Mouse (Mus musculus): ENCODE data around the gene Cdc20b. TPM values are rescaled to one million over a fixed set of nuclear protein-coding genes. Genes with fewer than 3 reads are reported as not detected.

The Cdc20b gene
- polyA plus RNA-seq, 1 experiment, result 0.47 TPM

- H3K4me1 ChIP-seq (replicated peaks; ENCODE audit: control insufficient read depth, insufficient read depth, low read length), result peaks cover 4% of the 10 kb centered on the region
- H3K27ac ChIP-seq (ENCODE audit: control insufficient read depth, insufficient read depth, low read length), result no peak overlapping the region
- WGBS, result 46% methylated on average over 8 of the region's 8 CpGs
- DNase-seq, result peak; percentile 20
- H3K27me3 ChIP-seq (ENCODE audit: control insufficient read depth, insufficient read depth, low read length), result no peaks in the 10 kb centered on the region
- TF ChIP-seq POLR2A (IDR thresholded peaks at IDR 0.05; ENCODE audit: control insufficient read depth, extremely low read depth, insufficient read depth, low read length, poor library complexity) (no peak), CTCF (IDR thresholded peaks at IDR 0.05; ENCODE audit: borderline replicate concordance, control insufficient read depth, extremely low read depth, insufficient read depth, low read length, poor library complexity) (no peak)
- H3K4me3 ChIP-seq (ENCODE audit: control insufficient read depth, insufficient read depth, low read length), result no peak overlapping the region
- H3K36me3 ChIP-seq (ENCODE audit: control insufficient read depth, insufficient read depth, low read length), result no peaks in the 10 kb centered on the region
These were observed 19.3 kb downstream of the Cdc20b start for GRCm38 (mm10) chr13:113054230-113054629.

GRCm38 (mm10) chr13:113055826-113056225 lies 20.9 kb downstream of the Cdc20b start:
- WGBS, result 66% methylated on average over 8 of the region's 8 CpGs
- DNase-seq, result peak; percentile 23
- H3K4me1 ChIP-seq (replicated peaks; ENCODE audit: control insufficient read depth, insufficient read depth, low read length), result peaks cover 4% of the 10 kb centered on the region
- no peaks in the 10 kb centered on the region for H3K27me3 ChIP-seq (ENCODE audit: control insufficient read depth, insufficient read depth, low read length)
- H3K4me3 ChIP-seq (ENCODE audit: control insufficient read depth, insufficient read depth, low read length), result no peak overlapping the region
- TF ChIP-seq POLR2A (IDR thresholded peaks at IDR 0.05; ENCODE audit: control insufficient read depth, extremely low read depth, insufficient read depth, low read length, poor library complexity) (no peak), CTCF (IDR thresholded peaks at IDR 0.05; ENCODE audit: borderline replicate concordance, control insufficient read depth, extremely low read depth, insufficient read depth, low read length, poor library complexity) (no peak)
- H3K27ac ChIP-seq (ENCODE audit: control insufficient read depth, insufficient read depth, low read length), result no peak overlapping the region
- no peaks in the 10 kb centered on the region for H3K36me3 ChIP-seq (ENCODE audit: control insufficient read depth, insufficient read depth, low read length)

DNA sequence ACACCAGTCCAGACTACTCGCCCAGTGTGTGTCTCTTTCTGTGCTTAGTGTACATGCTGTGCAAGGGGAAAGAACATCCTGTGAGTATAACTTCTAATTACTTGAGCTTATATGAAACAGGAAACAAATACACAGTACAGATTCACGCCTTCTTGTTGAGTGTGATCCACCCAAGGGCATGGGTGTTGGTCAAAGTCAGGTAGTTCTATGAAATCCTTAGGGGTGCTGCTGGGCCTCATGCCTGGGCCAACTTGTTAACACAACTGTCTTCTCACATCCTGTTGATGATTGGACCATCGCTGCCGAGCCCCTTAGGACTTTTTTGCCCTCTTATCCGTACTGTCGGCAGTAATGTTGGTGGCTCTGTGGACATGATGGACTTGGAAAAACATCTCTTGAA lies 26.8 kb downstream of the Cdc20b start:
- Histone ChIP-seq H3K4me3 (ENCODE audit: control insufficient read depth, insufficient read depth, low read length) (no peak overlapping the region), H3K27me3 (ENCODE audit: control insufficient read depth, insufficient read depth, low read length) (no peaks in the 10 kb centered on the region), H3K27ac (ENCODE audit: control insufficient read depth, insufficient read depth, low read length) (no peak overlapping the region), H3K36me3 (ENCODE audit: control insufficient read depth, insufficient read depth, low read length) (no peaks in the 10 kb centered on the region), H3K4me1 (replicated peaks; ENCODE audit: control insufficient read depth, insufficient read depth, low read length) (no peaks in the 10 kb centered on the region)
- TF ChIP-seq POLR2A (IDR thresholded peaks at IDR 0.05; ENCODE audit: control insufficient read depth, extremely low read depth, insufficient read depth, low read length, poor library complexity) (no peak), CTCF (IDR thresholded peaks at IDR 0.05; ENCODE audit: borderline replicate concordance, control insufficient read depth, extremely low read depth, insufficient read depth, low read length, poor library complexity) (no peak)
- 92% methylated on average over 6 of the region's 6 CpGs for WGBS
- DNase-seq, result no peak

- Histone ChIP-seq H3K27ac (ENCODE audit: control insufficient read depth, insufficient read depth, low read length) (no peak overlapping the region), H3K4me3 (ENCODE audit: control insufficient read depth, insufficient read depth, low read length) (no peak overlapping the region), H3K27me3 (ENCODE audit: control insufficient read depth, insufficient read depth, low read length) (no peaks in the 10 kb centered on the region), H3K4me1 (replicated peaks; ENCODE audit: control insufficient read depth, insufficient read depth, low read length) (no peaks in the 10 kb centered on the region), H3K36me3 (ENCODE audit: control insufficient read depth, insufficient read depth, low read length) (no peaks in the 10 kb centered on the region)
- DNase-seq, result no peak
- WGBS, result 93% methylated on average over 9 of the region's 9 CpGs
- TF ChIP-seq POLR2A (IDR thresholded peaks at IDR 0.05; ENCODE audit: control insufficient read depth, extremely low read depth, insufficient read depth, low read length, poor library complexity) (no peak), CTCF (IDR thresholded peaks at IDR 0.05; ENCODE audit: borderline replicate concordance, control insufficient read depth, extremely low read depth, insufficient read depth, low read length, poor library complexity) (no peak)
These were observed 29.6 kb downstream of the Cdc20b start for GRCm38 (mm10) chr13:113064542-113064941.

GRCm38 (mm10) chr13:113079021-113079420 lies 44.1 kb downstream of the Cdc20b start:
- Histone ChIP-seq H3K36me3 (ENCODE audit: control insufficient read depth, insufficient read depth, low read length) (no peaks in the 10 kb centered on the region), H3K4me1 (replicated peaks; ENCODE audit: control insufficient read depth, insufficient read depth, low read length) (no peaks in the 10 kb centered on the region), H3K4me3 (ENCODE audit: control insufficient read depth, insufficient read depth, low read length) (no peak overlapping the region), H3K27me3 (ENCODE audit: control insufficient read depth, insufficient read depth, low read length) (no peaks in the 10 kb centered on the region), H3K27ac (ENCODE audit: control insufficient read depth, insufficient read depth, low read length) (no peak overlapping the region)
- no peak for TF ChIP-seq CTCF (IDR thresholded peaks at IDR 0.05; ENCODE audit: borderline replicate concordance, control insufficient read depth, extremely low read depth, insufficient read depth, low read length, poor library complexity)
- TF ChIP-seq POLR2A (IDR thresholded peaks at IDR 0.05; ENCODE audit: control insufficient read depth, extremely low read depth, insufficient read depth, low read length, poor library complexity), result no peak
- 94% methylated on average over 9 of the region's 9 CpGs for whole genome bisulfite sequencing
- no peak for DNase-seq

DNA sequence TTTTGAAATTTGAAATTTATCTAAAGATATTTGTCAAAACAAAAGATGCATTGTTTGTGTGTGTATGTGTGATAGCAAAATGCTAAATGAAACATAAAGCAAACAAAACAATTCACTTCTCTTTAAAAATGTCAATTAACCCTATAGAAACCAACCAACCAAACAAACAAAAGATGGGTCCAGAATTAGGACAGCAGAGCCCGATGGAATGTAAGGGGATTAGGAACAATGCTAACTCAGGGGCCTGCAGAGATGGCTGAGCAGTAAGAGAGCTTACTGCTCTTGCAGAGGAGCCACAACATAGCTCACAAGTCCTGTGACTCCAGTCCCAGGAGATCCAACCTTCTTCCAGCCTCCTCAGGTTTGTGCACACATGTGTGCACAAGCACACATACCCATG lies 47.2 kb downstream of the Cdc20b start:
- Histone ChIP-seq H3K27ac (ENCODE audit: control insufficient read depth, insufficient read depth, low read length) (no peak overlapping the region), H3K4me1 (replicated peaks; ENCODE audit: control insufficient read depth, insufficient read depth, low read length) (no peaks in the 10 kb centered on the region), H3K4me3 (ENCODE audit: control insufficient read depth, insufficient read depth, low read length) (no peak overlapping the region), H3K27me3 (ENCODE audit: control insufficient read depth, insufficient read depth, low read length) (no peaks in the 10 kb centered on the region), H3K36me3 (ENCODE audit: control insufficient read depth, insufficient read depth, low read length) (no peaks in the 10 kb centered on the region)
- TF ChIP-seq CTCF (IDR thresholded peaks at IDR 0.05; ENCODE audit: borderline replicate concordance, control insufficient read depth, extremely low read depth, insufficient read depth, low read length, poor library complexity) (no peak), POLR2A (IDR thresholded peaks at IDR 0.05; ENCODE audit: control insufficient read depth, extremely low read depth, insufficient read depth, low read length, poor library complexity) (no peak)
- WGBS, result 89% methylated on average over 1 of the region's 1 CpGs
- no peak for DNase-seq

DNA sequence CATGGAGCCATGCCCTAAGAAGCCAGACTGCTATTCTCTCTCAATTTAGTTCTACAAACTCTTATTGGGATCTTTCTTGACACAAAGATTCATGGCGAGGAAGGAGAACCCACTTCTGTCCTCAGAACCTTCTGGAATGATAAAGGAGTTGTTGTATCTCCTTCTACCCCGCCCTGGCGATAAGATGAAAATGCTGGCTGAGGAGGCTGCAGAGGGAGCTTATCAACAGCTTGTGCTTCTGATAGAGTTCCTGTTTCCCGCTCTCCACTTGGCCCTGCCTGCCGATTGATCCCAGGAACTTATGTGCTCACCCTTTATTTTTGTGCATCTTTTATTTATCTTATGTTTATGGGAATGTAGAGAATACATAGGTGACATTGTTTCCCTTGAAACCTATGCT lies 49.8 kb downstream of the Cdc20b start:
- no peak overlapping the region for H3K4me3 ChIP-seq (ENCODE audit: control insufficient read depth, insufficient read depth, low read length)
- peaks cover 3% of the 10 kb centered on the region for H3K4me1 ChIP-seq (replicated peaks; ENCODE audit: control insufficient read depth, insufficient read depth, low read length)
- TF ChIP-seq POLR2A (IDR thresholded peaks at IDR 0.05; ENCODE audit: control insufficient read depth, extremely low read depth, insufficient read depth, low read length, poor library complexity), result no peak
- TF ChIP-seq CTCF (IDR thresholded peaks at IDR 0.05; ENCODE audit: borderline replicate concordance, control insufficient read depth, extremely low read depth, insufficient read depth, low read length, poor library complexity), result no peak
- H3K36me3 ChIP-seq (ENCODE audit: control insufficient read depth, insufficient read depth, low read length), result no peaks in the 10 kb centered on the region
- 77% methylated on average over 5 of the region's 5 CpGs for WGBS
- no peak for DNase-seq
- no peak overlapping the region for H3K27ac ChIP-seq (ENCODE audit: control insufficient read depth, insufficient read depth, low read length)
- H3K27me3 ChIP-seq (ENCODE audit: control insufficient read depth, insufficient read depth, low read length), result no peaks in the 10 kb centered on the region

All from thymus, adult 2 months (tissue).